Mouse (Mus musculus) ES-Bruce4 (cell line): ENCODE measurements at regions not wholly inside any gene's neighbourhood (a gene's known extent, or its start where the extent isn't known, plus 50 kb on each side); places are given as distances from the start of the nearest gene placed in this dataset.

Experiments used
- H3K27ac ChIP-seq: 2 replicates; pipeline ENCODE4 v1.5.1; 2012; ENCODE audit warnings: low read length, inconsistent platforms; ENCODE audit not compliant: insufficient read depth
- H3K27me3 ChIP-seq: 2 replicates; pipeline ENCODE4 v1.6.1; 2012; ENCODE audit warnings: mild to moderate bottlenecking, low read length, inconsistent platforms; ENCODE audit not compliant: control insufficient read depth, poor library complexity, insufficient read depth, severe bottlenecking
- H3K36me3 ChIP-seq: 2 replicates; pipeline ENCODE4 v1.6.1; 2012; ENCODE audit warnings: inconsistent platforms, mild to moderate bottlenecking, low read length, moderate library complexity; ENCODE audit not compliant: control insufficient read depth, poor library complexity, insufficient read depth, severe bottlenecking
- H3K4me1 ChIP-seq: one replicate; pipeline ENCODE4 v1.8.1; 2011; ENCODE audit warnings: low read length; ENCODE audit not compliant: control insufficient read depth, insufficient read depth
- H3K4me3 ChIP-seq: 2 replicates; pipeline ENCODE4 v1.5.1; 2011; ENCODE audit warnings: low read depth, mild to moderate bottlenecking, low read length
- H3K9ac ChIP-seq: 2 replicates; pipeline ENCODE4 v1.6.1; 2012; ENCODE audit warnings: low read depth, mild to moderate bottlenecking, inconsistent platforms; ENCODE audit not compliant: poor library complexity, severe bottlenecking
- H3K9me3 ChIP-seq: replicated peaks from 2 replicates; pipeline ENCODE4 v1.6.1; 2012; ENCODE audit warnings: mild to moderate bottlenecking, low read length, inconsistent platforms; ENCODE audit not compliant: control insufficient read depth, poor library complexity, insufficient read depth, severe bottlenecking
- CTCF ChIP-seq: IDR thresholded peaks from one replicate; pipeline ENCODE4 v1.8.1; 2011; ENCODE audit warnings: low read depth, low read length
- EP300 ChIP-seq: IDR thresholded peaks from 2 replicates; pipeline ENCODE4 v1.6.1; 2011; ENCODE audit warnings: low read depth, low read length; ENCODE audit not compliant: insufficient read depth
- POLR2A ChIP-seq: IDR thresholded peaks from one replicate; pipeline ENCODE4 v1.8.1; 2011; ENCODE audit warnings: low read length; ENCODE audit not compliant: insufficient read depth

- H3K9me3 ChIP-seq = no peaks in the 10 kb centered on the region
- H3K9ac ChIP-seq = no peak overlapping the region
- H3K36me3 ChIP-seq = no peaks in the 10 kb centered on the region
- no peak for TF ChIP-seq CTCF
- no peak for TF ChIP-seq POLR2A
- no peak for TF ChIP-seq EP300
- H3K4me1 ChIP-seq = no peaks in the 10 kb centered on the region
- H3K27me3 ChIP-seq = no peaks in the 10 kb centered on the region; the same call in 1 of the 2 replicates
- no peak overlapping the region for H3K27ac ChIP-seq
- no peak overlapping the region for H3K4me3 ChIP-seq
Observed at GRCm38 (mm10) chr10:66607141-66607540, 488.8 kb upstream of the Jmjd1c start.

GRCm38 (mm10) chr10:66616280-66616679 is 479.6 kb upstream of the Jmjd1c start:
- H3K4me1 ChIP-seq = no peaks in the 10 kb centered on the region
- H3K9me3 ChIP-seq = no peaks in the 10 kb centered on the region
- no peak overlapping the region for H3K9ac ChIP-seq
- H3K27ac ChIP-seq = no peak overlapping the region
- no peak overlapping the region for H3K4me3 ChIP-seq
- H3K36me3 ChIP-seq = no peaks in the 10 kb centered on the region
- TF ChIP-seq EP300 (no peak), POLR2A (no peak), CTCF (no peak)
- no peaks in the 10 kb centered on the region for H3K27me3 ChIP-seq

GRCm38 (mm10) chr10:66630996-66631395 is 464.9 kb upstream of the Jmjd1c start:
- H3K4me3 ChIP-seq = no peak overlapping the region

GRCm38 (mm10) chr10:66640890-66641847 is 454.8 kb upstream of the Jmjd1c start:
- H3K27ac ChIP-seq = no peak overlapping the region
- no peak overlapping the region for H3K9ac ChIP-seq
- H3K36me3 ChIP-seq = no peaks in the 10 kb centered on the region
- no peak for TF ChIP-seq EP300
- TF ChIP-seq CTCF = no peak
- TF ChIP-seq POLR2A = no peak
- H3K27me3 ChIP-seq = no peaks in the 10 kb centered on the region
- no peak overlapping the region for H3K4me3 ChIP-seq
- no peaks in the 10 kb centered on the region for H3K4me1 ChIP-seq
- no peaks in the 10 kb centered on the region for H3K9me3 ChIP-seq

More at GRCm38 (mm10) chr10:66630996-66631395, 464.9 kb upstream of the Jmjd1c start:
- no peak overlapping the region for H3K9ac ChIP-seq
- H3K27ac ChIP-seq = no peak overlapping the region
- no peaks in the 10 kb centered on the region for H3K9me3 ChIP-seq
- no peaks in the 10 kb centered on the region for H3K36me3 ChIP-seq
- no peaks in the 10 kb centered on the region for H3K4me1 ChIP-seq
- TF ChIP-seq POLR2A (no peak), CTCF (no peak), EP300 (no peak)
- no peaks in the 10 kb centered on the region for H3K27me3 ChIP-seq

- Histone ChIP-seq H3K36me3 (no peaks in the 10 kb centered on the region), H3K27ac (no peak overlapping the region), H3K4me1 (no peaks in the 10 kb centered on the region), H3K9me3 (no peaks in the 10 kb centered on the region), H3K27me3 (no peaks in the 10 kb centered on the region), H3K4me3 (no peak overlapping the region), H3K9ac (no peak overlapping the region)
- TF ChIP-seq POLR2A (no peak), EP300 (no peak), CTCF (no peak)
Observed at GRCm38 (mm10) chr10:66641966-66642365, 454.0 kb upstream of the Jmjd1c start.

- Histone ChIP-seq H3K27me3 (no peaks in the 10 kb centered on the region), H3K4me1 (no peaks in the 10 kb centered on the region), H3K27ac (no peak overlapping the region), H3K4me3 (no peak overlapping the region), H3K36me3 (no peaks in the 10 kb centered on the region), H3K9me3 (no peaks in the 10 kb centered on the region), H3K9ac (no peak overlapping the region)
- no peak for TF ChIP-seq POLR2A
- no peak for TF ChIP-seq EP300
- TF ChIP-seq CTCF = no peak
Observed at GRCm38 (mm10) chr10:66643160-66643559, 452.8 kb upstream of the Jmjd1c start.
